Mouse (Mus musculus): ENCODE measurements around the gene Zdhhc18. TPM values are rescaled to one million over a fixed set of nuclear protein-coding genes. Genes with fewer than 3 reads are reported as not detected.

Zdhhc18 gene
- polyA plus RNA-seq, 1 experiment from 2014 or later: 4.9 TPM

GRCm38 (mm10) chr4:133561622-133562021 lies 88.3 kb downstream of the Zdhhc18 start:
- WGBS: 68% methylated on average over 4 of the region's 4 CpGs
- no peaks in the 10 kb centered on the region for H3K4me1 ChIP-seq
- H3K4me3 ChIP-seq: no peak overlapping the region
- ATAC-seq (replicated peaks): no peak
- H3K27me3 ChIP-seq: no peaks in the 10 kb centered on the region
- H3K36me3 ChIP-seq: no peaks in the 10 kb centered on the region
- H3K27ac ChIP-seq (replicated peaks): no peak overlapping the region
- no peaks in the 10 kb centered on the region for H3K9me3 ChIP-seq
- no peak overlapping the region for H3K4me2 ChIP-seq (replicated peaks)
- no peak overlapping the region for H3K9ac ChIP-seq (replicated peaks)

GRCm38 (mm10) chr4:133559846-133560245 lies 90.1 kb downstream of the Zdhhc18 start:
- 76% methylated on average over 4 of the region's 4 CpGs for WGBS
- no peak for ATAC-seq (replicated peaks)
- Histone ChIP-seq H3K4me3 (no peak overlapping the region), H3K4me1 (no peaks in the 10 kb centered on the region), H3K27me3 (0 out of 2 replicates have a peak, but pooled peaks cover 3% of the 10 kb centered on the region), H3K4me2 (replicated peaks) (no peak overlapping the region), H3K9me3 (no peaks in the 10 kb centered on the region), H3K9ac (replicated peaks) (no peak overlapping the region), H3K36me3 (no peaks in the 10 kb centered on the region), H3K27ac (replicated peaks) (no peak overlapping the region)

- WGBS: 45% methylated on average over 10 of the region's 10 CpGs
- Histone ChIP-seq H3K9me3 (no peaks in the 10 kb centered on the region), H3K36me3 (no peaks in the 10 kb centered on the region), H3K9ac (replicated peaks) (no peak overlapping the region), H3K27ac (replicated peaks) (no peak overlapping the region), H3K4me1 (no peaks in the 10 kb centered on the region), H3K4me3 (no peak overlapping the region), H3K4me2 (replicated peaks) (no peak overlapping the region), H3K27me3 (0 out of 2 replicates have a peak, but pooled peaks cover 9% of the 10 kb centered on the region)
- ATAC-seq (replicated peaks): no peak
Observed at GRCm38 (mm10) chr4:133557041-133557717, 92.8 kb downstream of the Zdhhc18 start.

Small RNAs within 50 kb of the gene (microRNA-seq; reads per million reads assigned to microRNA genes)
- not detected for gene Gm23158

Other genes with a start within 250 kb of the Zdhhc18 start
- 0.11 and 0.13 TPM in 2 replicates for gene Tent5b, start 170.0 kb downstream of the Zdhhc18 start, polyA plus RNA-seq (2015; fragmentation: Nextera tagmentation; extraction: Ambion mirVana)
- gene Trnp1, start 151.6 kb downstream of the Zdhhc18 start, polyA plus RNA-seq (2015; fragmentation: Nextera tagmentation; extraction: Ambion mirVana): 7.9 and 9.0 TPM in 2 replicates
- 0.18 and 0.41 TPM in 2 replicates for gene Kdf1, start 131.2 kb downstream of the Zdhhc18 start, polyA plus RNA-seq (2015; fragmentation: Nextera tagmentation; extraction: Ambion mirVana)
- gene Nudc, start 104.2 kb downstream of the Zdhhc18 start, polyA plus RNA-seq (2015; fragmentation: Nextera tagmentation; extraction: Ambion mirVana): 276 and 280 TPM in 2 replicates
- gene Nr0b2, start 96.8 kb downstream of the Zdhhc18 start, polyA plus RNA-seq (2015; fragmentation: Nextera tagmentation; extraction: Ambion mirVana): not detected in 2 replicates
- 7.9 and 9.0 TPM in 2 replicates for gene Gpatch3, start 75.4 kb downstream of the Zdhhc18 start, polyA plus RNA-seq (2015; fragmentation: Nextera tagmentation; extraction: Ambion mirVana)
- gene Gpn2, start 65.8 kb downstream of the Zdhhc18 start, polyA plus RNA-seq (2015; fragmentation: Nextera tagmentation; extraction: Ambion mirVana): 24.0 and 25.7 TPM in 2 replicates
- 0.97 and 1.1 TPM in 2 replicates for gene Sfn, start 48.0 kb downstream of the Zdhhc18 start, polyA plus RNA-seq (2015; fragmentation: Nextera tagmentation; extraction: Ambion mirVana)
- gene Pigv, start 22.5 kb upstream of the Zdhhc18 start, polyA plus RNA-seq (2015; fragmentation: Nextera tagmentation; extraction: Ambion mirVana): 16.5 and 16.9 TPM in 2 replicates
- 40.1 and 40.9 TPM in 2 replicates for gene Arid1a, start 106.6 kb upstream of the Zdhhc18 start, polyA plus RNA-seq (2015; fragmentation: Nextera tagmentation; extraction: Ambion mirVana)
- 15.6 and 16.5 TPM in 2 replicates for gene Rps6ka1, start 237.6 kb upstream of the Zdhhc18 start, polyA plus RNA-seq (2015; fragmentation: Nextera tagmentation; extraction: Ambion mirVana)

Data from forebrain, embryonic 15.5 days (tissue).